Mouse (Mus musculus): ENCODE measurements at regions not wholly inside any gene's neighbourhood (a gene's known extent, or its start where the extent isn't known, plus 50 kb on each side); places are given as distances from the start of the nearest gene placed in this dataset.

GRCm38 (mm10) chr13:16769848-16770422, 758.3 kb downstream of the Inhba start:
- Histone ChIP-seq H3K4me3 (ENCODE audit: low read depth, low read length) (no peak overlapping the region), H3K36me3 (ENCODE audit: control insufficient read depth, insufficient read depth, low read length) (no peaks in the 10 kb centered on the region), H3K9ac (ENCODE audit: low read depth, low read length) (no peak overlapping the region), H3K4me1 (ENCODE audit: control insufficient read depth, insufficient read depth, low read length) (peaks cover 10% of the 10 kb centered on the region), H3K4me2 (ENCODE audit: low read depth, low read length) (no peak overlapping the region), H3K27ac (replicated peaks; ENCODE audit: low read depth, low read length) (no peak overlapping the region), H3K27me3 (replicated peaks; ENCODE audit: control insufficient read depth, insufficient read depth, low read length) (no peaks in the 10 kb centered on the region), H3K9me3 (ENCODE audit: control insufficient read depth, low read length) (no peaks in the 10 kb centered on the region)
- ATAC-seq (ENCODE audit: low read depth) = peak; percentile 70; the same call in 1 of the 2 replicates
- 34% methylated on average over 6 of the region's 6 CpGs for WGBS
- peak; percentile 45 for DNase-seq (ENCODE audit: low spot score)

- no peak for DNase-seq (ENCODE audit: low spot score)
- Histone ChIP-seq H3K27me3 (replicated peaks; ENCODE audit: control insufficient read depth, insufficient read depth, low read length) (no peaks in the 10 kb centered on the region), H3K4me2 (ENCODE audit: low read depth, low read length) (no peak overlapping the region), H3K36me3 (ENCODE audit: control insufficient read depth, insufficient read depth, low read length) (no peaks in the 10 kb centered on the region), H3K4me3 (ENCODE audit: low read depth, low read length) (no peak overlapping the region), H3K4me1 (ENCODE audit: control insufficient read depth, insufficient read depth, low read length) (peaks cover 10% of the 10 kb centered on the region), H3K9ac (ENCODE audit: low read depth, low read length) (no peak overlapping the region), H3K9me3 (ENCODE audit: control insufficient read depth, low read length) (no peaks in the 10 kb centered on the region), H3K27ac (replicated peaks; ENCODE audit: low read depth, low read length) (no peak overlapping the region)
- WGBS = 93% methylated on average over 4 of the region's 4 CpGs
- no peak for ATAC-seq (ENCODE audit: low read depth)
Measured at GRCm38 (mm10) chr13:16771845-16772244, 760.2 kb downstream of the Inhba start.

GRCm38 (mm10) chr13:16805560-16805959, 793.9 kb downstream of the Inhba start:
- DNase-seq (ENCODE audit: low spot score) (peak; percentile 84), ATAC-seq (ENCODE audit: low read depth) (peak; percentile 91)
- WGBS = 56% methylated on average over 3 of the region's 3 CpGs
- Histone ChIP-seq H3K9me3 (ENCODE audit: control insufficient read depth, low read length) (no peaks in the 10 kb centered on the region), H3K4me3 (ENCODE audit: low read depth, low read length) (no peak overlapping the region), H3K9ac (ENCODE audit: low read depth, low read length) (no peak overlapping the region), H3K36me3 (ENCODE audit: control insufficient read depth, insufficient read depth, low read length) (no peaks in the 10 kb centered on the region), H3K27ac (replicated peaks; ENCODE audit: low read depth, low read length) (no peak overlapping the region), H3K27me3 (replicated peaks; ENCODE audit: control insufficient read depth, insufficient read depth, low read length) (no peaks in the 10 kb centered on the region), H3K4me2 (ENCODE audit: low read depth, low read length) (no peak overlapping the region), H3K4me1 (ENCODE audit: control insufficient read depth, insufficient read depth, low read length) (no peaks in the 10 kb centered on the region)

All from embryonic facial prominence, embryonic 14.5 days (tissue).